Mouse (Mus musculus) brain, embryonic 14.5 days (tissue): ENCODE results near the gene Adat3.

Experiments used
- CTCF ChIP-seq: fragments of 200-500 bp; IDR thresholded peaks from 2 replicates; pipeline ENCODE4 v1.5.1; 2012; ENCODE audit warnings: inconsistent platforms, mild to moderate bottlenecking, moderate library complexity, borderline replicate concordance; ENCODE audit not compliant: insufficient read depth, insufficient read length; ENCODE audit errors: extremely low read depth
- POLR2A ChIP-seq: fragments of 200-500 bp; IDR thresholded peaks from 2 replicates; pipeline ENCODE4 v1.6.1; 2012; ENCODE audit warnings: mild to moderate bottlenecking, inconsistent platforms, borderline replicate concordance; ENCODE audit not compliant: poor library complexity, insufficient read depth, insufficient read length, severe bottlenecking; ENCODE audit errors: extremely low read depth

DNA sequence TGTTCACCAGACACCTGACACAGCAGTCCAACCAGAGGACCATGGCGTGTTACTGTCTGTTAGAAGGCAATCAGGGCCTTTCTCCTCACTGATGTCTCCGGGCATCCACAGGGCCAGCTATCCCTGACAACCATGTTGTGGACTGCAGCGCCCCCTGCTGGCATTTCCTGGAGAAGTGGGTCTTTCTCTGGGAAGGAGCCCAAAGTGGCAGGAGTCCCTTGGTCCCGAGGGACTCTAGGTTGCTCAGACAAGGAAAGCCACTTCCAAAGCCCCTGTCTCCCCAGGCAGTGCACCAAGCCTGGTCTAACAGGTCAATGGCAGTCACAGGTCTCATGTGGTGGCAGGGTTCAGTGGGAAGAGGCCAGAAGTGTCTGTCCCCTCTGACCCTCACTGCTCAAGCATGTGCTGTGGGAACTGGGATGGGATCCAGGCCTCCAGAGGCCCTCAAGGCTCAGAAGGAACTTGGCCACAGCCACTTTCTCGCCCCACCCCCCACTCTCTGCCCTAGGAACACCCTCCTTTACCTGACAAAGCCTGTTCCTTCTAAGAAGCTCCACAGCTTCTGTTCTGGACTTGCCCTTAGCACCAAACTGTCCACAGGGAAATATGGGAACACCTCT is 45.2 kb upstream of the Adat3 start:
- TF ChIP-seq POLR2A (no peak), CTCF (peak; percentile 81)
